Mouse (Mus musculus) adrenal gland, postnatal 25 days (tissue): ENCODE measurements at regions not wholly inside any gene's neighbourhood (a gene's known extent, or its start where the extent isn't known, plus 50 kb on each side); places are given as distances from the start of the nearest gene placed in this dataset.

ENCODE experiments used
- DNase-seq: peaks from one replicate; pipeline ENCODE4 v3.0.0; 2021; ENCODE audit warnings: mixed read lengths

DNA sequence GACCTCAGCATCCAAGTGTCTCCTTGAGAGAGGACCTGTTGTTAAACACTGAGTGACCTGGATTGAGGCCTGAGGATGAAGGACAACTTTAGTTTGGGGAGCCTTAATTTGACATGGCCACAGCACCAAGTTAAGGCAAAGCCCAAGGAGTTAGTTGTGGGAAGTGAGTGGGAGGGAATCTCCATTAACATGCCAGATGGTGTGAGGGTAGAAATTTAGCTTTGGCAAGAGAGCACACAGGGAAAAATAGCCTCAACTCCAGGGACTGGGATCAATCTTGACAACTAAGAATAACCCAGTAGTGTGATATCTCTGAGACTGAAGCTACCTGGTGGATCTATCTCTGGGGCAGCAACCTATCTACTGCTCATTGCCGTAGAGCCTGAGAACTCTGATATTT, 105.4 kb downstream of the Ahr start:
- no peak for DNase-seq

- DNase-seq: no peak
These were observed 115.6 kb downstream of the Ahr start for GRCm38 (mm10) chr12:35419206-35419605.

DNA sequence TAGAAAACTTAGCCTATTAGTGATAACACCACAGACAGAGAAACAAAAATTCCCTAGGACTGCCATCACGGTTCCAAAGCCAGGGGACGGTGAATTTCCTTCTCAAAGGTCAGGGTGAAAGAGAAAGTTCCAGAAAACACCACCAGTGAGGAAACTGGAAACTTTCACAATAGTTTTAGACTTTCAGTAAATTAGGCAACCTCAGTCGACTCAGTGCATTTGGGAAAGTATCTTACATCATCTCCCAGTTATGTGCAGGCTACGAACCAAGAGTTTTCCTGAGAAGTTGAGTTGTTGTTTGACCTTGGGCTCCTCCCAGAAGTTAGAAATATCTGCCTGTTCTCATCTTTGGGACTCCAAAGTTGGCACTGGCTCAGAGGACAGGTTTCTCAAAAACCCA, 116.9 kb downstream of the Ahr start:
- DNase-seq: no peak

GRCm38 (mm10) chr12:35416583-35416982, 118.3 kb downstream of the Ahr start:
- no peak for DNase-seq

DNA sequence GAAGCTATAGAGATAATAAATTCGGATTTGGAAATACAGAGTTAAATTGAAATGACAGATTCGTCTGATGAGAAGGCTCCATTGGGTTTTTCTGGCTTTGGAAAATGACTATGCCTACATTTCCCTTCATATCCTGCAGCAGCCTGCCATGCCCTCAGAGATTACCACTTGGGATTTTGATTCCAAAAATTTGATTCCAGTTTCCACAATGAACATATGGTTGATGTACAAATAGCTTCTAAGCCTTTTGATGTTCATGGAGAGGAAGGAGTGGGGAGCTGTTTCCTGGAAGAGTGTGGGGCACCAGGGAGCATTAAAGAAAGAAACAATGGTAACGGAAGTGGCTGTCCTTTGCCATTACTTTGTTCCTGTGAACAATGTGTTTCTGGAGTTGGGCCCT, 122.1 kb downstream of the Ahr start:
- DNase-seq: no peak

DNA sequence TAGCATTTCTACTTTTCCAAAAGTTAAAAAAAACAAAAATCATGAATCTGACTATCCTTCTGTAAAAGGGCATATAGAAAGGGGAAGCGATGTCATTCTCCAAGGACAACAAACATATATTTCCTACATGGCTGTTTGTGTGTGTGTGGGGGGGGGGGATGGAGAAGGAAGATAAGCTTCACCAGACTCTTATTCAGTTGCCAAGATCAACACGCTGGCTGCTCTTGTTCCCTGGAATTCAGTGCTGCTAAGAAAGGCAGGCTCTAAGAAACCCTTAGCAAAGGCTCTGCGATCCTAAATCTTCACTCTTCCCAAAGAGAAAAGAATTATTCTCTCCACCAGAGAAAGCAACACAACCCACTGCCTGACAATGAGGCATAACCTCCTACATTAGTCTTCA, 126.4 kb downstream of the Ahr start:
- DNase-seq: no peak

DNA sequence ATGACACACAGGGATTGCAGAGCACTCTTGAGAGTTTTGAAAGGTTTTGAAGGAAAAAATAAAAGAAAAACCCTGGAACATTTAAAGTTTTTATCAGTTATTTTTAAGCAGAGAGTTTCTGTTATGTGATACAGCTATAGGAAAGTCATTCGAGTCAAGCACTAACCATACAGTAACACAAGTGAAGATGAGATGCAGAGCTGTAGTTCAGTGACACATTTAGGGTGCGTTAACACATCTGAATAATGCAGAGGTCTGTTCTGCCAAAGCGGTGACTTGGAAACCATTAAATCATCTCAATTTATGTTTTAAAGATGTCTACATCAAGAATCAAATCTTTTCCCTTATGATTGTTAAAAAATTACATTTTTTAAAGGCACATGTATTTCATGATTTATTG, 126.8 kb downstream of the Ahr start:
- no peak for DNase-seq

- DNase-seq: no peak
These were observed 133.0 kb downstream of the Ahr start for GRCm38 (mm10) chr12:35401853-35402252.

DNA sequence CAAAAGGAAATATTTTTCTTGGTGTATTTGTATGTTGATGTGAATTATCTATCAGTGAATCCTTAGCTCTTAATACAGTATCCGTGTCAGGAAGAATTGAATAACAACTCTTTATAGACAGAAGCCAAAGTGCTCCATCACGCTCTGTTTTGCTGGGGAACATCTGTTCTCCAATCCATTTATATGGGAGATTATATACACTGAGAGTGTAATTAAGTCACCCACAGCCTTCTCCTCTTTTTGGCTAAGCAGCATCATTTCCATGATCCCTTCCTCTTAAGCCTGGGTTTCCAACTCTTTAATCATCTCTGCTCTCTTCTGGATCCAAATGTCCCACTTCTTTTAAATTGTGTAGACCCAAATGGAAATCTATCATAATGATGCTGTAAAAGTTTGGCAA, 133.6 kb downstream of the Ahr start:
- DNase-seq: no peak

DNA sequence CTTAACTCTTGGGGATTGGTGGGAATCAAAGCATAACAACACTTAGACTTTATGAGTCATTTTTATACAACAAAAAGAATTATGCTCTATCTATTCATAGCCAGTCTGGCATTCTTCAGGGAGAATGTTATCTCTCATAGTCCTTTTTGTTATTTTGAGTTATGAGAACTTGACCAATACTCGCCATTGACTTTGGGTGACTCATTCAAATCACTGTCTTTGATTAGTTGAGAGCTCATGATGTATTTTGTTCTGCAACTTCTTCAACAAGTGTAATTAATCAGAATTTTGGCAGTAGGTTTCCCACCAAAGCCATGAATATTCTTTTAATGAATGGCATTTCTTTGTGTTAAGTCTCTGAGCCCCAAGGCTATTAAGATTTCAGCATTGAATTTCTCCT, 139.6 kb downstream of the Ahr start:
- DNase-seq: no peak

DNA sequence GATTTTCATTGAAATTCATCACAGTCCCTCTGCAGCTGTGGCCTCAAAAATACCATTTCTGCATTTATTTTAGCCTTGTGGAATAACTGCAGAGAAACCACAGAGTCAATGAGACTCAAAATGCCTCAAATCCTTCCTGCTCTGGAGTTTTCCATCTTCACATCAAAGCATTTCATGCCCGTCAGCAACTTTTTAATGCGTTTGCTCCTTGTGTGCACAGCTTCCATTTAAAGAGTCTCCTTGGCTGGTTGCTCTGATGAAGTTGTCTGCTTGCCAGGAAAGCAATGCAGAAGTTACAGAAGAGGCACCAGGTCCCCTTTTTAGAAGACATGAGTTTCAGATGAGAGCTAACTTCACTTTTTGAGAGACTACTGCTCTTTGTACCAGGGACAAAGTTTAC, 142.7 kb downstream of the Ahr start:
- DNase-seq: no peak

DNA sequence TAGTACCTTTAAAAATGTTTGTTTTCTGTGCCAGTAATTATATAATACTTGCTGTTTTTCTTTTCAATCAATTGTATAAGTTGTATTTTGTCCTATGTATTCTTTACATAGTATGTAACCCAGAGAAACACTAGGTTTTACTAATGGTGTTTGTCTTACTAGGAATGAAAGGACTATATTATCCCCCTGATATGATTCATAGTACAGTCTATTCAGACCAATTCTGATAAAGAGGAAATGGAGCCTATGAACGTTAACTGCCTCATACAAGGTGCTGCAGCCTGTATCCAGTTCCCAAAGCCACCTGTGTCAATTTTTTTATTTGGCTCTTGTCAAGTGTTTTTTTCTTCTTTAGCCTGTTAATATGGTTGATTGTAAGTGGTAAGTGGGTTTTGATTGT, 144.6 kb downstream of the Ahr start:
- DNase-seq: no peak

DNA sequence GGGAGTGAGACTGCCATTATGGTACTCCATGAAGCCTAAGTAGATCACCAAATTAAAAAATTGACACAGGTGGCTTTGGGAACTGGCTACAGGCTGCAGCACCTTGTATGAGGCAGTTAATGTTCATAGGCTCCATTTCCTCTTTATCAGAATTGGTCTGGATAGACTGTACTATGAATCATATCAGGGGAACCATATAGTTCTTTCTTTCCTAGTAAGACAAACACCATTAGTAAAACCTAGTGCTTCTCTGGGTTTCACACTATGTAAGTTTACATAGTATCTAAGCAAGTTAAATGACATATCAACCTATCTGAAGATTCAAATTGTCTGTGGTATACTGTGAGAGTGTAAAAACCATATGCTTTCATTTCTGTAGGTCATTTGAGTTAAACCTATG, 145.0 kb downstream of the Ahr start:
- no peak for DNase-seq

DNA sequence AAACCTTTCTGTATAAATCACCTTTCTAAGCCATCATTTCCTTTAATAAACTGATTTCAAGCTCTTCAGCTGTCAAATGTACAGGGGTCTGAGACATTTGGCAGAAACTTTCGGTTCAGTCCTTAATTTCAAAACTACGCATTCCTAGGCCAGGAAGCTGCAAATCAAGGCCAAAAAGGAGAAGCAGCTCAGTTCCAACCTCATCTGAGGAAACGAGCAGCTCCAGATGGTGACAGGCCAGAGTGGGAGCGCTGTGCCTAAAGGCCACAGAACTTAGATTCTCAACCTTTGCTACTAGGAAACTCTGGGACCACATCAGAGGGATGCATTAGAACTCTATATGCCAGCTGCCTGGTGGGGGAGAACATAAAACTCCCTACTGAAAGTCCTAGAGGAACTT, 150.6 kb downstream of the Ahr start:
- DNase-seq: no peak

GRCm38 (mm10) chr12:35377266-35377665, 157.6 kb downstream of the Ahr start:
- no peak for DNase-seq

- no peak for DNase-seq
These were observed 158.5 kb downstream of the Ahr start for GRCm38 (mm10) chr12:35376365-35376764.

DNA sequence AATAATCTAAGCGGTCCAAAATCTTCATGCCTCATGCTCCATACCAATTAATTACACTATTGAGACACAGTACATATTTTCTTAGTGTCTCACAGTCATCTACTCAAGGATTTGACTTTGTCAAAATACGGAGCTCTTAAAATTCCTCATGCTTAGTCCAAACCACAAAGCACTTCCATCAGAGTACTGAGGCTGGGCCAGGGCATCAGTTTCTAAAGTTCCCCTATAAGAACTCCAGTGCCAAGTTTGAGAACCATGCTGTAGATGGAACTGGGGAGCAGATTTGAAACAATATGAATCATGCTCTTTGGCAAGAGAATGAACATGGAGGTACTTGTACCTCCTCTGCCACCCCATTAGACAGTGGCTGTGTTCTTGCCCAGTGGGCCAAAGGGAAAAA, 176.9 kb downstream of the Ahr start:
- DNase-seq: no peak

DNA sequence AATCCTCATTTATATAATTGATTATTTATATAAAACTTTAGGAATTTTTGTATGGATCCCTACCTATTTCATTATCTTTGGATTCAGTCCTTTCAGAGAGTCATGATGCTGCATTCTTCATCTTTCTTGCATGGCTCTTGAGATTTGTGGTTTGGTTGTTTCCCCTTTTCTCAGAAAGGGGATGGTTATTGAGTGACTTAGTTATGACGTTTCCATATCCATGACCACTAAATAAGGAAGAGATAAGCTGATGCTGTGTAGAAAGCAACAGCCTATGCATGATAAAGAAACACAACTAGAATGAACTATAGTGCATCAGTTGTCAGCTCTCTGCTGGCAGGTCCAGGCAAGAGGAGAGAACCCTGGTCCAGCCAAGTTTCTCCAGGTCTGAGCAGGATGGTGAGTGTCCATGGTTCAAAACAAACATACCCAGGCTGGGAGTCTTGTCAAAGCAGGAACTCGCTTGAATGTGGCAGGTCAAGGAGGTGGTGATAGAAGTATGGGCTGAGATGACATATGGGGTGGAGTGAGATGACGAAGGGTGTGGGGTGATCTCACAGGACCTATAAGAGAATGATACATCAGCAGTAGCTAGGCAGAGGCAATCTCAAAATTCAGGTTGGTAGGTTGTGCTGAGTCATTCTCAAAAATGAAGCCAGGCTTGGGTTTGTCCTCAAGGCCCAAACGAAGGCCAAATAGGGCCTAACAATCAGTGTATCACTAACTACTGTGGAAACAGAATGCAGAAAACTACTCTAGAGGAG, 196.5 kb downstream of the Ahr start:
- DNase-seq: no peak

DNA sequence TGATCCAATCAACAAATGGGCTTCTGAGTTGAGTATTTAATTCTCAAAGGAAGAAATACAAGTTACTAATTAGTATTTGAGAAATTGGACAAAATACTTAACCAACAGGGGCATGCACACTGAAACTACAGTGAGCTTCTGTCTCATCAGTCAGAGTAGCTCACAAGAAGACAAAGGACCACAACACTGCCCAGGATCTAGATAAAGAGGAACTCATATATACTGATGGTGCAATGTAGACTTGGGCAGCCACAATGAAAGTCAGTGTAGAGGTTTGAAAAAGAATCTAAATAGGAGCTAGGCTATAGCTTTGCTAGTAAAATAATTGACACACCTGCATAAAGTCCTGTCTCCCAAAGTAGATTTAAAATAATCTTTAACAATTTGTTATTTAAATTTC, 198.5 kb downstream of the Ahr start:
- DNase-seq: no peak

DNA sequence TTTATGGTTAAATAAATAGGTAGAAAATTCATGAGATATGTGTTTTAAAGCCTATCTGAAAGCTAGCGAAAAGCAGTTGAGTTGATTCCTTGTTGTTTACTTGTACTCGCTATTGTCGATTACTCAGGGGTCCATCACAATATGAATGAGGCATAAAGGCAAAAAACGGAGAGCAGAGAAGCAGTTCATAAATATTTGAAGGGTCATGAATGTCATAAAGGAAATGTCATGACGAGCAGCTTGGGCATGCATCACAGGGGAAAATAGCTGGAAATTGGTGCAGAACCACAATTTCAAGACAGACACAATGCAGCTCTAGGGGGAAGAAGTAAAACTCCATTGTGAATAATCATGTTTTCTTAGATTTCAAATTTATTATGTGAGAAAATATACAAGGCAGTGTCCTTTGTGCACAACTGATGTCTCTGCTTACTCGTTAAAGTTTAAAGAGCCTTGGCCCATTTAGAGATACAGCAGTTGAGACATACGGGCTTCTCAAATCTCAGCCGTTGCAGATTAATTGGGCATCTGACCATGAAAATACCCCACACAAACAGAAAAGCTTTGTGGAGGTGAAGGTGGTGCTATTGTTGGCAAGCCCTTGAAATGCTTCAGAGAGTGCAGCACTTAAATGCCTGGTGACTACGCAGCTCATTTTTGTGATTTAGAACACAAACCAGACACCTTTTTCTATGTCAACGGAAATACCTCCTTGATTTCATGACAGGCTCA, 200.3 kb downstream of the Ahr start:
- no peak for DNase-seq

DNA sequence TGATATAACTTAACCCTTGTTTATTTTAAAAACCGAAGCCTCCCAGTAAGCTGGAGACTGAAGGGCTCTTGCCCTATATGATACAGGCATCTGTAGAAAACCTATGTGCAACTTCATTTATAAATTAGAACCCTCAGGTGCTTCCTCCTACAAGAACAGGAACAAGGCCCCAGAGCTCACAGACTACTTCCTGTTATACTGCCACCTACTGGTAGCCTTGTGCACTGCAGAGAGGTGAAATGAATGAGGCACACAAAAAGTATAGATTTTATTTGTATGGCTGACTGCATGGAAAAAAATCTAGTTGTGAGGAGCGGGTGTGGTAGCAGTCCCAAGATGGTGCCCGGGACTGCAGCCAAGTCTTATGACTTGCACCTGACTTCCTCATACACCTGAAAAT, 203.5 kb downstream of the Ahr start:
- no peak for DNase-seq

DNA sequence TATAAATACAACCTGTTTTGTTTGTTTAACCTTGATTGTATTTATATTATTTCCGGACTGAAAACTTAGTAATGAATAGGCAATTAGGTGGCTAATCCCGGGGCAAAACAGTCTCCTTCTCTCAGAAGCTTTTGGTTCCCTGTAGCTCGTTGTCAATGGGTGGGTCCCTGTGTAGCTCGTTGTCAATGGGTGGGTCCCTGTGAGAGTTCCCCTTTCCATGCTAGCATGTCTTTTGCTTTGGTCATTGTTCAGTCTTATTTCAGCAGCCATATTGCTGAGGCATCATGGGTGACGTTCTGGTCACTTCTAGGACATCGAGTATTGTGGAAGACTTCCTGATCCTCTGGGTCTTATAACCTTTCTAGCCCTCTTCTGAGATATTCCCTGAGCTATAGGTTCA, 205.1 kb downstream of the Ahr start:
- no peak for DNase-seq

- DNase-seq: no peak
These were observed 215.3 kb downstream of the Ahr start for GRCm38 (mm10) chr12:35319571-35319970.

GRCm38 (mm10) chr12:35317046-35317445, 217.8 kb downstream of the Ahr start:
- no peak for DNase-seq
